Mouse (Mus musculus) bone marrow macrophage, adult 2 months (primary cell): Measurements from ENCODE around the gene Col4a1.

Source experiments
- CTCF ChIP-seq: IDR thresholded peaks from 2 replicates; pipeline ENCODE4 v1.5.1; 2012; ENCODE audit warnings: low read depth, mild to moderate bottlenecking, low read length, moderate library complexity
- POLR2A ChIP-seq: IDR thresholded peaks from 2 replicates; pipeline ENCODE4 v1.6.1; 2012; ENCODE audit warnings: mild to moderate bottlenecking, low read depth, low read length, borderline replicate concordance

DNA sequence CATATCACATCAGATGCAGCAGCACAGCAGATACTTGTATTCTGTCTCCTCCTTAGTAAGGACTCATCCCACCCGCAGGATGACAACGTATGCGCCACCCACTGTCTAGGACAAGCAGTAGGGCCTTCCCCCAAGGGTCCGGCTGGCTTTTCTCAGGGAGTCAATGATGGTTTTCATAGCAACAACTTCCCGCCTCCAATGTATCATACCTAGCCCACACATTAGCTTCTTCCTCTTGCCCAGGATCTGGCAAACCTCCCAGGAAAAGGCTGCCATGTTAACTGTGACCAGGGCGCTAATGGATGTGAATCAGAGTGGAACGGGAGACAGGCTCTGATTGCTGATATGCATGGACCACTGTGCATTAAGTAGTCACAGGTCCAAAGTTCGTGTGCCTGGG is 12.2 kb downstream of the Col4a1 start:
- TF ChIP-seq CTCF = no peak
- no peak for TF ChIP-seq POLR2A
